Mouse (Mus musculus) effector memory CD4-positive, alpha-beta T cell, adult 7 months (primary cell): Measurements from ENCODE around the gene Snx33. TPM values are rescaled to one million over a fixed set of nuclear protein-coding genes. Genes with fewer than 3 reads are reported as not detected.

Source experiments
- polyA plus RNA-seq: library from polyadenylated mRNA; unstranded; fragments of 100-300 nt; shearing (Covaris generic); gene quantifications from one replicate; pipeline ENCODE4 v1.2.1, GENCODE M21; 2017

The Snx33 gene
- 5.1 TPM for polyA plus RNA-seq

DNA sequence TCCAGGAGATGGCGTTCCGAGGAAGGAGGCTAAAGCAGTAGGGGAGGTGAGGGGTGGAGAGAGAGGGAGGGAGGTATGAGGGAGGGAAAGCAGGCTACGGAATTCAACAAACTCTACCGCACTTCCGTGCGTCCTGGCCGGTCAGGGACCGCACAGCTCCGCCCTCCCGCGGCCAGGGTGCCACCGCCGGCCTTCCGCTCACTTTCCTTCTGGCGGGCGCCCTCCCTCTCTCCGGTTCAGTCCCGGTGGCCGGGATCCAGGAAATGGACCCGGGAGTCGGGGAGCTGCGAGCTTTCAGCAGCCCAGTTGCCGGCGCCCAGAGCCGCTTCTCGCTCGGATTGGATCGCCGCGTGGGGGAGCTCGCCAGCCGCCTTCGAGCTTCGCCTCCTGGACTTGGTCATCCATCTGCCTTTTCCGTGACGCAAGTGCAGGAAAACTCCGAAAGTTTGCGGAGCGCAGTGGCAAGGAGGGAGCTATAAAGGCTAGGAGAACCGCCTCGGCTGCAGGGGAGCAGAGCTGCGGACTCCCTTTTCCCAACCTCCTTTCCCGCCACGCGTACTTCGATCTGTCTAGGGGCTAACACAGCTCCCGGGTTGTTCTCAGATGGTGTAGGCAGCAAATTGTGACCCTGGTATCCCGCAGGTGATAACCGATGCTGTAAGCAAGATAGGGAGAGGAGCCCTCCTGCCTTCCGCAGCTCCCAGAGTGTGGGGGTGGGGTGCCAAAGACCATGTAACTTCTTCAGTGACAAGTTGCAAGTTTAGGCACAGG is at the start of gene Snx33:
Snx33 (minus strand) TSS at position 331 of the 771 bp plus-strand sequence.

DNA sequence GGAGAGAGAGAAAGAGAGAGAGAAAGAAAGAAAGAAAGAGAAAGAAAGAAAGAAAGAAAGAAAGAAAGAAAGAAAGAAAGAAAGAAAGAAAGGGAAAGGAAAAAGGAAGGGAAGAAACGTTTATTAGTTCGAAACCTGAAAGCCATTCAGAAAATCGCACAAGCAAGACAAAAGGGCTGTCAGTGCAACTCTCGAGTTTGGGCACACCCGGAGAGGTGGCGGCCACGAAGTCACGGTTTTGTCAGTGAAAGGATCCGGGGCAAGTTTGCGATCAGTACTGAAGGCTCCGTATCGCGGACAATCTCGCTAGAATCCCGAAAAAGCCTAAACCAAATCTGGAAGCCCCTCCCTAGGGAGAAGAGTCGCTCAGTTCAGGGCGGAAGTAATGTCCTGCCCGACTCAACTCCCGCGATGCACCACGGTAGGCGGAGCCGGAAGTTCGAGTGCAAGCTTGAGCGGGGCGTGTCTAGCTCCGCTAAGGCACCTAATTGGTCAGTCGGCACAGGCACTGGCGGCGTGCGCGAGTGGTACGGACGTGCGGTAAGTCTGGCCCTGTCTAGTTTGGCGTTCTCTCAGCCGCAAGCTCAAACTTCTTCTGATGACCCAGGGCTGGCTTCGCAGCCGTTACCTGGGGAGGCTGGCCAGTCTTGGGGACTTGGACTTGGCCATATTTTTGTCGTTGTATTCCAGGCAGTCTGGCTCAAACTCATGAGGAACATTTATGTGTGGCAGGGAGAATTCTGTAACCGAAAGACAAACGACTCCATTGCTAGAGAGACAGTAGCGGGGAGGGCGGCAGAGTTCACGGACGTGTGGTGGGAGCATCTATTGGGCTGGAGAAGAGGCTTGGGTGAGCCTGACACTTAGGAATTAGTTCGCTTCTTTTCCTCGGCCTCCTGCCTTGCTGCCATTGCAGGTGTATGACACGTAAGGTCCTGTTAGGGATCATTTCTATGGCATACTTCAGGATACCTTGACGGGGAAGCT is 22.5 kb upstream of the Snx33 start, which contains the start of gene Snupn:
Snupn (plus strand) TSS at position 465 of the 987 bp plus-strand sequence.

DNA sequence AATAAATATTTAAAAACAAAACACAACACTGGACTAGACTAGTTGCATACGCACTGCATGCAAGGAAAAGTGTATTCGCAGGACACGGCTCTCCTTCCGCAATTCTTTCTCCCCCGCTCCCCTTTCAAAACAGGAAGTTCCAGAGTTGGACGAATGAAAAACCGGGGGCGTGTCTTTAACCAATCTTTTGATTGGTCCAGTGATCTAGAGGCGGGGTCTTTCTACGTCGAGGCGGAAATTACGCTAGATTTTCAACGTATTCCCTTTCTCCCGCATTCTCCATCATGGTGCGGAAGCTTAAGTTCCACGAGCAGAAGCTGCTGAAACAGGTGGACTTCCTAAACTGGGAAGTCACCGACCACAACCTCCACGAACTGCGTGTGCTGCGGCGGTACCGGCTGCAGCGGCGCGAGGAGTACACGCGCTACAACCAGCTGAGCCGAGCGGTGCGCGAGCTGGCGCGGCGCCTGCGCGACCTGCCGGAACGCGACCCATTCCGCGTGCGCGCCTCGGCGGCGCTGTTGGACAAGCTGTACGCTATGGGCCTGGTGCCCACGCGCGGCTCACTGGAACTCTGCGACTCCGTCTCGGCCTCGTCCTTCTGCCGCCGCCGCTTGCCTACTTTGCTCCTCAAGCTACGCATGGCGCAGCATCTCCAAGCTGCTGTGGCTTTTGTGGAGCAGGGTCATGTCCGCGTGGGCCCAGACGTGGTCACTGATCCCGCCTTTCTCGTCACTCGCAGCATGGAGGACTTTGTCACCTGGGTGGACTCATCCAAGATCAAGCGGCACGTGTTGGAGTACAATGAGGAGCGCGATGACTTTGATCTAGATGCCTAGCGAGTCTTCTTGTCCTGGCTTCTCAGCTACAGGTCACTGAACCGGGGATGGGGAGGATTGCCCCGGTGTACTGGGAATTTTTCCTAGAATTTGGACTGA is 9.3 kb upstream of the Snx33 start, which contains the start of gene Imp3:
Imp3 (plus strand) TSS at position 253 of the 938 bp plus-strand sequence.

Other genes with a start within 250 kb of the Snx33 start
- not detected for gene Lingo1, start 131.9 kb downstream of the Snx33 start, polyA plus RNA-seq
- gene Odf3l1, start 63.7 kb downstream of the Snx33 start, polyA plus RNA-seq = not detected
- 0.32 TPM for gene Cspg4, start 63.3 kb downstream of the Snx33 start, polyA plus RNA-seq
- gene Imp3, start 9.1 kb upstream of the Snx33 start, polyA plus RNA-seq = 72.1 TPM
- gene Snupn, start 22.5 kb upstream of the Snx33 start, polyA plus RNA-seq = 15.5 TPM
- gene Ptpn9, start 66.6 kb upstream of the Snx33 start, polyA plus RNA-seq = 16.7 TPM
- gene Sin3a, start 143.7 kb upstream of the Snx33 start, polyA plus RNA-seq = 25.4 TPM
- 74.8 TPM for gene Man2c1, start 202.3 kb upstream of the Snx33 start, polyA plus RNA-seq
- 54.0 TPM for gene Neil1, start 219.9 kb upstream of the Snx33 start, polyA plus RNA-seq
- gene Commd4, start 230.0 kb upstream of the Snx33 start, polyA plus RNA-seq = 160 TPM